ENCODE assay signal across 18 mouse cellular contexts in genomic region chr4:87211344-87211978, GRCm38 (mm10). TPM values are rescaled to one million over a fixed set of nuclear protein-coding genes. Genes with fewer than 3 reads are reported as not detected.
DNase-seq lines count a peak whose midpoint lies in the region; ATAC-seq and TF ChIP-seq lines count a peak whose summit lies in the region.
"Had no signal": no experiment of that assay in that cellular context is flagged by ENCODE, and none has a peak within 500 bp of the region (broad histone marks: within the 10 kb centered on the region; RNA-seq: fewer than 3 reads in every experiment).

No protein-coding gene starts in this region.

- intact Hi-C loops in heart, adult 2 months (cut with DNase I) = no loop called here

- no peak overlapping the region for H3K4me2 ChIP-seq in hindbrain, embryonic 15.5 days
- H3K4me2 ChIP-seq in hindbrain, embryonic 12.5 days (replicated peaks) = no peak overlapping the region
- H3K4me2 ChIP-seq in forebrain, embryonic 15.5 days (replicated peaks) = no peak overlapping the region
- no peak overlapping the region for H3K4me2 ChIP-seq in midbrain, postnatal 0 days (ENCODE audit: low read depth, low read length, poor library complexity, severe bottlenecking)

- 37% methylated on average over 6 of the region's 6 CpGs for WGBS in heart, adult 2 months
- 55% methylated on average over 6 of the region's 6 CpGs for WGBS in hindbrain, embryonic 15.5 days
- 73% methylated on average over 6 of the region's 6 CpGs for WGBS in hindbrain, embryonic 12.5 days
- WGBS in forebrain, embryonic 15.5 days = 59% methylated on average over 6 of the region's 6 CpGs
- WGBS in midbrain, postnatal 0 days = 34% methylated on average over 6 of the region's 6 CpGs

- no peak for TF ChIP-seq CTCF in heart, adult 2 months (IDR thresholded peaks at IDR 0.05)
- no peak for TF ChIP-seq CTCF in midbrain, postnatal 0 days (IDR thresholded peaks at IDR 0.05)

- peak; percentile 59; the same call in 1 of the 2 replicates for ATAC-seq in hindbrain, embryonic 15.5 days (ENCODE audit: low FRiP score, low read depth)
- ATAC-seq in hindbrain, embryonic 12.5 days (ENCODE audit: low FRiP score) = no peak
- ATAC-seq in forebrain, embryonic 15.5 days (replicated peaks) = peak; percentile 35; the same call in 1 of the 2 replicates
- ATAC-seq in midbrain, postnatal 0 days (ENCODE audit: low FRiP score) = peak; percentile 58; the same call in 1 of the 2 replicates
- ATAC-seq: intestine, embryonic 16.5 days had no signal

- no peaks in the 10 kb centered on the region for H3K4me1 ChIP-seq in heart, adult 2 months (ENCODE audit: control insufficient read depth, insufficient read depth, low read length)
- peaks cover 9% of the 10 kb centered on the region; the same call in 1 of the 2 replicates for H3K4me1 ChIP-seq in hindbrain, embryonic 15.5 days (replicated peaks)
- 0 out of 2 replicates have a peak, but pooled peaks cover 7% of the 10 kb centered on the region for H3K4me1 ChIP-seq in hindbrain, embryonic 12.5 days
- peaks cover 10% of the 10 kb centered on the region for H3K4me1 ChIP-seq in forebrain, embryonic 15.5 days
- 0 out of 2 replicates have a peak, but pooled peaks cover 4% of the 10 kb centered on the region for H3K4me1 ChIP-seq in midbrain, postnatal 0 days (ENCODE audit: insufficient read depth, low read length)

- no peaks in the 10 kb centered on the region for H3K27me3 ChIP-seq in heart, adult 2 months (ENCODE audit: control insufficient read depth, insufficient read depth, low read length)
- H3K27me3 ChIP-seq in hindbrain, embryonic 15.5 days = no peaks in the 10 kb centered on the region
- no peaks in the 10 kb centered on the region for H3K27me3 ChIP-seq in hindbrain, embryonic 12.5 days
- no peaks in the 10 kb centered on the region for H3K27me3 ChIP-seq in forebrain, embryonic 15.5 days
- no peaks in the 10 kb centered on the region for H3K27me3 ChIP-seq in midbrain, postnatal 0 days (ENCODE audit: insufficient read depth, low read length)

- H3K9ac ChIP-seq in heart, adult 2 months (ENCODE audit: low read depth, low read length) = no peak overlapping the region
- no peak overlapping the region for H3K9ac ChIP-seq in hindbrain, embryonic 15.5 days
- no peak overlapping the region for H3K9ac ChIP-seq in hindbrain, embryonic 12.5 days
- H3K9ac ChIP-seq in forebrain, embryonic 15.5 days (replicated peaks) = no peak overlapping the region
- H3K9ac ChIP-seq in midbrain, postnatal 0 days (replicated peaks; ENCODE audit: low read length, poor library complexity, severe bottlenecking) = no peak overlapping the region
- H3K9ac ChIP-seq: liver, embryonic 14.5 days had no signal

- H3K9me3 ChIP-seq in hindbrain, embryonic 15.5 days = no peaks in the 10 kb centered on the region
- H3K9me3 ChIP-seq in hindbrain, embryonic 12.5 days (replicated peaks) = no peaks in the 10 kb centered on the region
- H3K9me3 ChIP-seq in forebrain, embryonic 15.5 days = no peaks in the 10 kb centered on the region
- no peaks in the 10 kb centered on the region for H3K9me3 ChIP-seq in midbrain, postnatal 0 days (ENCODE audit: low read length)

- DNase-seq in heart, adult 2 months = no peak
- no peak for DNase-seq in heart, adult 18-20 months
- DNase-seq in midbrain, postnatal 0 days (ENCODE audit: low spot score) = peak; percentile 15
- DNase-seq in urinary bladder, postnatal 14 days (ENCODE audit: low spot score) = no peak
- DNase-seq: adrenal gland, postnatal 10 days; lung, postnatal 10 days; right cerebral cortex, adult 18-20 months; thymus, postnatal 4 days had no signal

- H3K36me3 ChIP-seq in heart, adult 2 months (ENCODE audit: control insufficient read depth, insufficient read depth, low read length) = no peaks in the 10 kb centered on the region
- H3K36me3 ChIP-seq in hindbrain, embryonic 15.5 days = no peaks in the 10 kb centered on the region
- H3K36me3 ChIP-seq in hindbrain, embryonic 12.5 days = no peaks in the 10 kb centered on the region
- H3K36me3 ChIP-seq in forebrain, embryonic 15.5 days = no peaks in the 10 kb centered on the region
- no peaks in the 10 kb centered on the region for H3K36me3 ChIP-seq in midbrain, postnatal 0 days (ENCODE audit: insufficient read depth, low read length)

- TF ChIP-seq POLR2A in heart, adult 2 months (IDR thresholded peaks at IDR 0.05; ENCODE audit: insufficient read depth, low read depth, low read length) = no peak

- H3K4me3 ChIP-seq in heart, adult 2 months = no peak overlapping the region
- H3K4me3 ChIP-seq in hindbrain, embryonic 15.5 days = no peak overlapping the region
- no peak overlapping the region for H3K4me3 ChIP-seq in hindbrain, embryonic 12.5 days
- no peak overlapping the region for H3K4me3 ChIP-seq in forebrain, embryonic 15.5 days
- no peak overlapping the region for H3K4me3 ChIP-seq in midbrain, postnatal 0 days (ENCODE audit: low read depth, low read length)

- H3K79me2 ChIP-seq in heart, adult 2 months (replicated peaks; ENCODE audit: control insufficient read depth, insufficient read depth, low read length) = no peaks in the 10 kb centered on the region

- H3K27ac ChIP-seq in heart, adult 2 months = 0 out of 2 replicates have a peak overlapping the region, but pooled peaks have one; percentile 12
- peak overlapping the region; percentile 32 for H3K27ac ChIP-seq in hindbrain, embryonic 15.5 days (replicated peaks)
- no peak overlapping the region for H3K27ac ChIP-seq in hindbrain, embryonic 12.5 days
- H3K27ac ChIP-seq in forebrain, embryonic 15.5 days (replicated peaks) = peak overlapping the region; percentile 59
- peak overlapping the region; percentile 13 for H3K27ac ChIP-seq in midbrain, postnatal 0 days (ENCODE audit: low read depth, low read length)
- H3K27ac ChIP-seq: kidney, postnatal 0 days; liver, embryonic 14.5 days; stomach, postnatal 0 days had no signal

- TF ChIP-seq EP300 in heart, adult 2 months (IDR thresholded peaks at IDR 0.05; ENCODE audit: insufficient read depth, low read depth, low read length) = no peak

RNA-seq across cellular contexts. Expression of gene Slc24a2, which starts 18.8 kb away (rescaled TPM):
- total RNA-seq in heart, adult 2 months (2021) = 1 to 10 TPM; 1.0 to 2.5 TPM
- polyA plus RNA-seq in heart, adult 2 months (2012; rRNA removed) = 0.66 and 1.5 TPM in 2 replicates
- total RNA-seq in heart, adult 18-20 months (2021) = 1 to 10 TPM; 2.0 to 2.2 TPM
- polyA plus RNA-seq in hindbrain, embryonic 15.5 days (2015; fragmentation: Nextera tagmentation; extraction: Ambion mirVana) = 4.2 and 5.2 TPM in 2 replicates
- polyA plus RNA-seq in hindbrain, embryonic 12.5 days (2016; fragmentation: Nextera tagmentation; extraction: Ambion mirVana) = 0.57 and 1.1 TPM in 2 replicates
- 1.5 and 2.2 TPM in 2 replicates for polyA plus RNA-seq in forebrain, embryonic 15.5 days (2015; fragmentation: Nextera tagmentation; extraction: Ambion mirVana)
- 19.4 and 20.4 TPM in 2 replicates for total RNA-seq in midbrain, postnatal 0 days (2014; rRNA removed)
- 2.9 and 3.3 TPM in 2 replicates for polyA plus RNA-seq in midbrain, postnatal 0 days (2015; fragmentation: Nextera tagmentation; extraction: Ambion mirVana)
- total RNA-seq: neutrophil, adult 5-6 weeks had no signal
- polyA plus RNA-seq: C2C12; kidney, postnatal 0 days; spleen, adult 2 months had no signal
